Mouse (Mus musculus): ENCODE data around the gene Ino80d. TPM values are rescaled to one million over a fixed set of nuclear protein-coding genes. Genes with fewer than 3 reads are reported as not detected.

The Ino80d gene
- polyA plus RNA-seq, 1 experiment from 2014 or later = 5.7 TPM

DNA sequence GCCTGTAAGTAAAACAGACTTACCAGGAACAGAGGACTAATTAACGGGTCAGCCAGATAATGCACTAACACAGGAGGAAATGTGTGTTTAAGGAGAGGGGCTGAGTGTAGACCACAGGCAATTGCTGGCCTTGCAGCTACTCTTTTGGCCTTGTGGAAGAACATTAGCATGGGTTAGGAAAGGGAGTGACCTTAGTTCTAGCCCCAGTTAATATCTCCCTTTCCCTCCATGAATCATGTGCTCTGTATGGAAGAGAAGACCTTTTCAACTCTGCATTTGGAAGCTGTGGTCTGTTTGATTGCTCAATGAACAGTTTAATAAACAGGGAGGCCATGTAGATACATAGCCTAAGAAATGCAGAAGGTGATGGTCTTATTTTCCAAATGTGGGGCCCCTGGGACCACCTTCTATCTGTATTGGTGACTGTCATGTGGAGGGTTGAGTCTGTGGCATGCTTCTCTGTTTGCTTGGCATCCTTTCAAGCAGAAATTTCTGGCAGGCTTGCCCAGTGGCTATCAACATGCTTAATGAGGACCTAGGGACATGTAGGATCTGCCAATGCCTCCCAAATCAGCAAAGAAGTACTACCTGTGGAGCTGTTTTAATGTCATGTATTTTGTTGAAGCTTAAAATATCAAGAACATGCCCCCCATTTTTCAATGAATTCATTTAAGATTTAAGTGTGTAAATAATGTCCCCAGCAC is 157.4 kb downstream of the Ino80d start:
- Histone ChIP-seq H3K27ac (ENCODE audit: low read depth, low read length) (no peak overlapping the region), H3K27me3 (replicated peaks; ENCODE audit: control insufficient read depth, insufficient read depth, low read length) (no peaks in the 10 kb centered on the region), H3K9ac (ENCODE audit: low read depth, low read length) (no peak overlapping the region), H3K4me2 (replicated peaks; ENCODE audit: low read depth) (no peak overlapping the region), H3K4me3 (ENCODE audit: low read depth, low read length) (no peak overlapping the region), H3K36me3 (ENCODE audit: control insufficient read depth, insufficient read depth) (no peaks in the 10 kb centered on the region), H3K9me3 (ENCODE audit: control insufficient read depth) (no peaks in the 10 kb centered on the region), H3K4me1 (replicated peaks; ENCODE audit: control insufficient read depth, insufficient read depth, low read length) (no peaks in the 10 kb centered on the region)
- no peak for TF ChIP-seq CTCF (IDR thresholded peaks at IDR 0.05; ENCODE audit: low read depth)
- ATAC-seq = no peak
- WGBS = 69% methylated on average over 1 of the region's 1 CpGs

DNA sequence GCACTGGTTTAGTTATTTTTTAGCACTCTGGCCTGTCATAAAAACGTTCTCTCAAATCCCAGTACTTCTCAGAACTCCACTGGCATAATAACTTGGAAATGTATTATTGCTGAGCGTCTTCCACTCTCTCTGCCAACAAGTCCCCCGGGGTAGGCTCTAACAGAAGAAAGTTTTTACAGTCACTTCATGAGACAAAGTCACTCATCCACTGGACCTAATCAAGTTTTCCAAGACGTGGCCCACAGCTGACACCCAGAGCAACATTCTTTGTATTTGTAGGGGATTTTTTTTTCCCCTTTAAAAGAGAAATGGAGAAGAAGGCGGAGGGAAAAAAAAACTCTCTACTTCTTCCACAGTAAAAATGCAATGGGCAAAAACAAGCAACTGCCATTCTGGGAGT is 157.9 kb downstream of the Ino80d start:
- WGBS = 69% methylated on average over 5 of the region's 5 CpGs
- H3K27ac ChIP-seq (ENCODE audit: low read depth, low read length) = no peak overlapping the region
- TF ChIP-seq CTCF (IDR thresholded peaks at IDR 0.05; ENCODE audit: low read depth) = no peak

DNA sequence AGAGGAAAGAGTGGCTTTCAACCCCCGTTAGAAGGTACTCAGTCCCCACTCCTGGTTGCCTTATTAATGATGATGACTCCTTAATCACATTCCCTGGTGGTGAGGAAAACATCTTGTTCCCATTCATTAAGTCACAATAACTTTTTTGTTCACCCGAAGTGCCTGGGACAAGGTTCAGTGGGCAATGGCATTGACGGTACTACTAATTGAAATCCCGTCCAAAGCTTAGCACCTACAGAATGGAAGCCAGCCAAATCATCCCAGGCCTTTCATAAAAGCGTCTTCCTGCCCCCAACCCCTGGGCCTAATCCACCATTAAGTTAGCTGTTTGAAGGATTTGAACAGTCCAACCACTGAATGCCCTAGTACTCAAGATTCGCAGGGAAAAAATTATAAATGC is 159.1 kb downstream of the Ino80d start:
- Histone ChIP-seq H3K27ac (ENCODE audit: low read depth, low read length) (no peak overlapping the region), H3K9me3 (ENCODE audit: control insufficient read depth) (no peaks in the 10 kb centered on the region), H3K36me3 (ENCODE audit: control insufficient read depth, insufficient read depth) (no peaks in the 10 kb centered on the region), H3K4me3 (ENCODE audit: low read depth, low read length) (no peak overlapping the region), H3K9ac (ENCODE audit: low read depth, low read length) (no peak overlapping the region), H3K4me2 (replicated peaks; ENCODE audit: low read depth) (no peak overlapping the region), H3K4me1 (replicated peaks; ENCODE audit: control insufficient read depth, insufficient read depth, low read length) (no peaks in the 10 kb centered on the region), H3K27me3 (replicated peaks; ENCODE audit: control insufficient read depth, insufficient read depth, low read length) (no peaks in the 10 kb centered on the region)
- WGBS = 87% methylated on average over 6 of the region's 6 CpGs
- TF ChIP-seq CTCF (IDR thresholded peaks at IDR 0.05; ENCODE audit: low read depth) = no peak
- ATAC-seq = no peak

More for the DNA sequence above, 157.9 kb downstream of the Ino80d start:
- no peak overlapping the region for H3K4me3 ChIP-seq (ENCODE audit: low read depth, low read length)
- H3K9ac ChIP-seq (ENCODE audit: low read depth, low read length) = no peak overlapping the region
- no peak for ATAC-seq
- H3K9me3 ChIP-seq (ENCODE audit: control insufficient read depth) = no peaks in the 10 kb centered on the region
- H3K36me3 ChIP-seq (ENCODE audit: control insufficient read depth, insufficient read depth) = no peaks in the 10 kb centered on the region
- H3K4me1 ChIP-seq (replicated peaks; ENCODE audit: control insufficient read depth, insufficient read depth, low read length) = no peaks in the 10 kb centered on the region
- no peaks in the 10 kb centered on the region for H3K27me3 ChIP-seq (replicated peaks; ENCODE audit: control insufficient read depth, insufficient read depth, low read length)
- H3K4me2 ChIP-seq (replicated peaks; ENCODE audit: low read depth) = no peak overlapping the region

DNA sequence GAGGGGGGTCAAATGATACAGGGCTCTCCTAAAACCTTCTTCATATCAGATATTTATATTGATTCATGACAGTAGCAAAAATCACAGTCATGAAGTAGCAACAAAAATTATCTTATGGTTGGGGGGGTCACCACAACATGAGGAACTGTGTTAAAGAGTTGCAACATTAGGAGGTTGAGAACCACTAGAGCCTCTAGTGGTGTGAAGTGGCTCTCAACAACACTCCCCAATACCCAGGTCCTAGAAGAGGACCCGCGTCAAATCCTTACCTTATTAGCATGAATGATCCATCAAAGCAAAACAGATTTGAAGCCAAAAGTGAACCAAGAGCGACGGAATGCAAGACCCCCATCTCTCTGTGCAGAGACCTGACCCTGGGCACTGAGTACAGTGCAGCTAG is 161.4 kb downstream of the Ino80d start:
- H3K36me3 ChIP-seq (ENCODE audit: control insufficient read depth, insufficient read depth) = no peaks in the 10 kb centered on the region
- WGBS = 92% methylated on average over 4 of the region's 4 CpGs
- no peaks in the 10 kb centered on the region for H3K4me1 ChIP-seq (replicated peaks; ENCODE audit: control insufficient read depth, insufficient read depth, low read length)
- ATAC-seq = no peak
- H3K27ac ChIP-seq (ENCODE audit: low read depth, low read length) = no peak overlapping the region
- no peak overlapping the region for H3K4me3 ChIP-seq (ENCODE audit: low read depth, low read length)
- no peak overlapping the region for H3K4me2 ChIP-seq (replicated peaks; ENCODE audit: low read depth)
- no peaks in the 10 kb centered on the region for H3K9me3 ChIP-seq (ENCODE audit: control insufficient read depth)
- no peak for TF ChIP-seq CTCF (IDR thresholded peaks at IDR 0.05; ENCODE audit: low read depth)
- no peak overlapping the region for H3K9ac ChIP-seq (ENCODE audit: low read depth, low read length)
- H3K27me3 ChIP-seq (replicated peaks; ENCODE audit: control insufficient read depth, insufficient read depth, low read length) = no peaks in the 10 kb centered on the region

DNA sequence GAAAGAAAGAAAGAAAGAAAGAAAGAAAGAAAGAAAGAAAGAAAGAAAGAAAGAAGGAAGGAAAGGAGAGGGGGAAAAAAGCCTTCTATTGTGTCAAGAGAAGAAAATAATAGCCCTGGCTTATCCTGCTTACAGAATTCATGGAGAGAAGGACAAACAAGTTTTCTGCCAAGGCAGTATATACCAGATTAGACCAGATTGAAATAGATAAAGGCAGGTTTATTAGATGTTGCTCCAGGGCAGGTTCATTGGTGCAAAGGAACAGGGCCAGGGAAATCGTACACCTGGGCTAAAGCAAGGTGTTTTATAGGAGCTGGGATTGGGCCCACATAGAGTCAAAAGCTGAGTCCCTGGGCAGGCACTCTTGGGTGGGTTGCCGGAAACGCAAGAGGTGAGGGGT is 162.1 kb downstream of the Ino80d start:
- no peak for TF ChIP-seq CTCF (IDR thresholded peaks at IDR 0.05; ENCODE audit: low read depth)
- H3K27ac ChIP-seq (ENCODE audit: low read depth, low read length) = no peak overlapping the region
- H3K36me3 ChIP-seq (ENCODE audit: control insufficient read depth, insufficient read depth) = no peaks in the 10 kb centered on the region
- no peaks in the 10 kb centered on the region for H3K9me3 ChIP-seq (ENCODE audit: control insufficient read depth)
- no peak overlapping the region for H3K9ac ChIP-seq (ENCODE audit: low read depth, low read length)
- H3K4me3 ChIP-seq (ENCODE audit: low read depth, low read length) = no peak overlapping the region
- H3K4me2 ChIP-seq (replicated peaks; ENCODE audit: low read depth) = no peak overlapping the region
- no peaks in the 10 kb centered on the region for H3K27me3 ChIP-seq (replicated peaks; ENCODE audit: control insufficient read depth, insufficient read depth, low read length)
- ATAC-seq = no peak
- no peaks in the 10 kb centered on the region for H3K4me1 ChIP-seq (replicated peaks; ENCODE audit: control insufficient read depth, insufficient read depth, low read length)
- 85% methylated on average over 3 of the region's 3 CpGs for WGBS

DNA sequence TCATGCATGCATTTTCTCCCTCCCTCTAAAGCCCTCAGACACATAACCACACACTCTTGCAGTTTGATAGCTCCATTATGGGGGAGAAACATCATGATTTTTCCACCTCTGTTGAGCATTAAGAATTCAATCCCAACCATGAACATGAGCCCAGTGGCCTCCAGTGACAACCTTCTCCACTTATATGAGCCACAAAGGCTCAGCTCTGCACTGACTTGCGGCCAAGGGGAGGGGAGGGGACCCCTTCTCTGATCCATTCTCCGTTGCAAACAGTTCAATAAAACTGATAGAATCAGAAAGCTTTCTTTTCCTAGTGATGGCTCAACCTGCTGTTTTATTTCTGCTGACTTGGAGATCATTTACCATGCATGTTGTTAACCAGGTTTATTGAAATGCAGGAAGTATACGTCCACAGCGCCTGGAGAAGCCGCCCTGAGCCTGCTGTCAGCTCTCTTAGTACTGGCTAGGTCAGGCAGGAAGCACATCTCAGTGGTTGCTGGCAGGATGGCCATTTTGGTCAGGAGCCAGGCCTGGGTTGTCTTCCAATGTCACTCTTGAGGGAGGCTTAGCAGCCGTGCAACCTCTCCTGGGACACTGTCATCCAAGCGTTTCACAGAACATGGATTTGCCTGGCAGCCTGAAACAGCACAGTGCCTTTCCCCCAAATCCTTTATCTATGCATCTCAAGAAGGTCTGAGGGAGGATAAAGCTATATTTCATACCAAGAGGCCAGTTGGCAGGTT is 163.2 kb downstream of the Ino80d start:
- Histone ChIP-seq H3K4me1 (replicated peaks; ENCODE audit: control insufficient read depth, insufficient read depth, low read length) (no peaks in the 10 kb centered on the region), H3K27ac (ENCODE audit: low read depth, low read length) (no peak overlapping the region), H3K4me3 (ENCODE audit: low read depth, low read length) (no peak overlapping the region), H3K9ac (ENCODE audit: low read depth, low read length) (no peak overlapping the region), H3K36me3 (ENCODE audit: control insufficient read depth, insufficient read depth) (no peaks in the 10 kb centered on the region), H3K9me3 (ENCODE audit: control insufficient read depth) (no peaks in the 10 kb centered on the region), H3K4me2 (replicated peaks; ENCODE audit: low read depth) (no peak overlapping the region), H3K27me3 (replicated peaks; ENCODE audit: control insufficient read depth, insufficient read depth, low read length) (no peaks in the 10 kb centered on the region)
- ATAC-seq = no peak
- 53% methylated on average over 7 of the region's 7 CpGs for WGBS
- TF ChIP-seq CTCF (IDR thresholded peaks at IDR 0.05; ENCODE audit: low read depth) = no peak
